Mouse (Mus musculus): ENCODE measurements around the gene Rai14. TPM values are rescaled to one million over a fixed set of nuclear protein-coding genes. Genes with fewer than 3 reads are reported as not detected.

Gene Rai14
- total RNA-seq, 2 experiments from 2014 or later: 2.6 to 3.5 TPM

GRCm38 (mm10) chr15:10689304-10689703, 25.1 kb downstream of the Rai14 start:
- no peak for DNase-seq

- no peak for DNase-seq
Measured at GRCm38 (mm10) chr15:10688686-10689085, 25.7 kb downstream of the Rai14 start.

GRCm38 (mm10) chr15:10687365-10687764, 27.1 kb downstream of the Rai14 start:
- no peak for DNase-seq

- DNase-seq: no peak
Measured at GRCm38 (mm10) chr15:10685692-10686430, 28.6 kb downstream of the Rai14 start.

- DNase-seq: no peak
Measured at GRCm38 (mm10) chr15:10683687-10684203, 30.7 kb downstream of the Rai14 start.

GRCm38 (mm10) chr15:10680514-10680913, 33.9 kb downstream of the Rai14 start:
- no peak for DNase-seq

- DNase-seq: peak; percentile 48
Measured at GRCm38 (mm10) chr15:10679571-10679970, 34.9 kb downstream of the Rai14 start.

- no peak for DNase-seq
Measured at GRCm38 (mm10) chr15:10675801-10676200, 38.6 kb downstream of the Rai14 start.

- DNase-seq: no peak
Measured at GRCm38 (mm10) chr15:10672880-10673279, 41.5 kb downstream of the Rai14 start.

- DNase-seq: peak; percentile 36
Measured at GRCm38 (mm10) chr15:10671868-10672267, 42.6 kb downstream of the Rai14 start.

GRCm38 (mm10) chr15:10670107-10670506, 44.3 kb downstream of the Rai14 start:
- DNase-seq: no peak

GRCm38 (mm10) chr15:10668120-10668900, 46.1 kb downstream of the Rai14 start:
- no peak for DNase-seq

- DNase-seq: no peak
Measured at GRCm38 (mm10) chr15:10665816-10666215, 48.6 kb downstream of the Rai14 start.

- no peak for DNase-seq
Measured at GRCm38 (mm10) chr15:10664529-10664898, 49.9 kb downstream of the Rai14 start.

GRCm38 (mm10) chr15:10663793-10664528, 50.5 kb downstream of the Rai14 start:
- no peak for DNase-seq

GRCm38 (mm10) chr15:10661961-10662606, 52.3 kb downstream of the Rai14 start:
- DNase-seq: no peak

- DNase-seq: no peak
Measured at GRCm38 (mm10) chr15:10658803-10659202, 55.6 kb downstream of the Rai14 start.

- DNase-seq: no peak
Measured at GRCm38 (mm10) chr15:10656146-10656545, 58.3 kb downstream of the Rai14 start.

- no peak for DNase-seq
Measured at GRCm38 (mm10) chr15:10655151-10655905, 59.1 kb downstream of the Rai14 start.

- no peak for DNase-seq
Measured at GRCm38 (mm10) chr15:10654696-10655095, 59.7 kb downstream of the Rai14 start.

GRCm38 (mm10) chr15:10652931-10653475, 61.4 kb downstream of the Rai14 start:
- DNase-seq: no peak
